Mouse (Mus musculus) MEL (cell line): Measurements from ENCODE around the gene Klrb1a. TPM values are rescaled to one million over a fixed set of nuclear protein-coding genes. Genes with fewer than 3 reads are reported as not detected.

Experiments
- DNase-seq: peaks from one replicate; pipeline ENCODE4 v3.0.0; 2011; ENCODE audit warnings: low read depth, low spot score
- H3K27ac ChIP-seq: 2 replicates; pipeline ENCODE4 v1.5.1; 2012; ENCODE audit warnings: low read depth, mild to moderate bottlenecking, control low read depth, low read length, moderate library complexity; ENCODE audit not compliant: control insufficient read depth
- H3K27me3 ChIP-seq, 2 experiments: fragments of 150-350 bp in 1 of 2; sonication (generic) in 1 of 2; 2 replicates each; pipeline ENCODE4 v1.6.1; 2012; ENCODE audit warnings: low read length in 2 of 2, mild to moderate bottlenecking in 2 of 2, improper control_type of control experiment in 1 of 2, moderate library complexity in 1 of 2; ENCODE audit not compliant: insufficient read depth in 2 of 2, control insufficient read depth in 1 of 2
- H3K36me3 ChIP-seq, 2 experiments: 2 replicates each; pipeline ENCODE4 v1.6.1; 2012 to 2014; ENCODE audit warnings: low read length in 2 of 2, improper control_type of control experiment in 1 of 2, inconsistent platforms in 1 of 2, mild to moderate bottlenecking in 1 of 2; ENCODE audit not compliant: insufficient read depth in 2 of 2, control insufficient read depth in 1 of 2
- H3K4me1 ChIP-seq, 2 experiments: fragments of 150-350 bp in 1 of 2; sonication (generic) in 1 of 2; 2 replicates each; pipeline ENCODE4 v1.6.1; 2012; ENCODE audit warnings: low read length in 2 of 2, improper control_type of control experiment in 1 of 2, mild to moderate bottlenecking in 1 of 2; ENCODE audit not compliant: insufficient read depth in 2 of 2, control insufficient read depth in 1 of 2
- H3K4me3 ChIP-seq, 2 experiments: fragments of 150-350 bp in 1 of 2; sonication (generic) in 1 of 2; 2 replicates each; pipeline ENCODE4 v1.5.1; 2012; ENCODE audit warnings: low read depth in 2 of 2, low read length in 2 of 2, mild to moderate bottlenecking in 2 of 2, moderate library complexity in 2 of 2, control low read depth in 1 of 2, improper control_type of control experiment in 1 of 2; ENCODE audit not compliant: control insufficient read depth in 1 of 2, insufficient read depth in 1 of 2
- H3K79me2 ChIP-seq: 2 replicates; pipeline ENCODE4 v1.6.1; 2012; ENCODE audit warnings: mild to moderate bottlenecking, low read length, moderate library complexity; ENCODE audit not compliant: control insufficient read depth, poor library complexity, insufficient read depth
- H3K9ac ChIP-seq: 2 replicates; pipeline ENCODE4 v1.6.1; 2012; ENCODE audit warnings: low read depth, mild to moderate bottlenecking, control low read depth, low read length, moderate library complexity; ENCODE audit not compliant: control insufficient read depth, poor library complexity, severe bottlenecking
- H3K9me3 ChIP-seq: fragments of 150-350 bp; sonication (generic); replicated peaks from 2 replicates; pipeline ENCODE4 v1.6.1; 2012; ENCODE audit warnings: mild to moderate bottlenecking, low read length, improper control_type of control experiment, moderate library complexity; ENCODE audit not compliant: insufficient read depth
- BHLHE40 ChIP-seq: IDR thresholded peaks from 2 replicates; pipeline ENCODE4 v1.6.1; 2012; ENCODE audit warnings: low read depth, mild to moderate bottlenecking, inconsistent platforms, low read length, improper control_type of control experiment, borderline replicate concordance
- CHD2 ChIP-seq: IDR thresholded peaks from 2 replicates; pipeline ENCODE4 v1.6.1; 2011; ENCODE audit warnings: low read length, improper control_type of control experiment
- E2F4 ChIP-seq: IDR thresholded peaks from 2 replicates; pipeline ENCODE4 v1.6.1; 2011; ENCODE audit warnings: low read depth, low read length, improper control_type of control experiment, borderline replicate concordance
- ELF1 ChIP-seq: IDR thresholded peaks from 2 replicates; pipeline ENCODE4 v1.6.1; 2014; ENCODE audit warnings: low read depth, mild to moderate bottlenecking, inconsistent platforms, low read length, improper control_type of control experiment, moderate library complexity
- EP300 ChIP-seq, 2 experiments: IDR thresholded peaks; 2 replicates each; pipeline ENCODE4 v1.6.1; 2011; ENCODE audit warnings: improper control_type of control experiment in 2 of 2, low read length in 2 of 2, low read depth in 1 of 2, mild to moderate bottlenecking in 1 of 2
- ETS1 ChIP-seq: IDR thresholded peaks from 2 replicates; pipeline ENCODE4 v1.6.1; 2012; ENCODE audit warnings: low read depth, mild to moderate bottlenecking, inconsistent platforms, low read length, improper control_type of control experiment, moderate library complexity
- GATA1 ChIP-seq: IDR thresholded peaks from 2 replicates; pipeline ENCODE4 v1.6.1; 2011; ENCODE audit warnings: low read depth, low read length, improper control_type of control experiment
- JUND ChIP-seq: IDR thresholded peaks from 2 replicates; pipeline ENCODE4 v1.6.1; 2011; ENCODE audit warnings: low read depth, mild to moderate bottlenecking, improper control_type of control experiment, low read length
- KAT2A ChIP-seq: conservative IDR thresholded peaks from 2 replicates; pipeline ENCODE4 v1.6.1; 2012; ENCODE audit warnings: low read depth, low read length, improper control_type of control experiment, inconsistent platforms
- MAFK ChIP-seq: IDR thresholded peaks from 2 replicates; pipeline ENCODE4 v1.6.1; 2011; ENCODE audit warnings: low read depth, mild to moderate bottlenecking, low read length, improper control_type of control experiment, borderline replicate concordance
- MAX ChIP-seq: IDR thresholded peaks from 2 replicates; pipeline ENCODE4 v1.6.1; 2011; ENCODE audit warnings: low read length, improper control_type of control experiment
- MEF2A ChIP-seq: IDR thresholded peaks from 2 replicates; pipeline ENCODE4 v1.6.1; 2014; ENCODE audit warnings: low read depth, mild to moderate bottlenecking, inconsistent platforms, low read length, improper control_type of control experiment; ENCODE audit not compliant: poor library complexity, insufficient replicate concordance, severe bottlenecking; ENCODE audit errors: extremely low read depth
- MXI1 ChIP-seq: IDR thresholded peaks from 2 replicates; pipeline ENCODE4 v1.6.1; 2011; ENCODE audit warnings: mild to moderate bottlenecking, low read depth, low read length, improper control_type of control experiment
- MYB ChIP-seq: IDR thresholded peaks from 2 replicates; pipeline ENCODE4 v1.6.1; 2011; ENCODE audit warnings: mild to moderate bottlenecking, low read depth, low read length, improper control_type of control experiment
- MYC ChIP-seq: IDR thresholded peaks from 2 replicates; pipeline ENCODE4 v1.6.1; 2011; ENCODE audit warnings: low read depth, mild to moderate bottlenecking, low read length, improper control_type of control experiment, moderate library complexity
- RAD21 ChIP-seq: IDR thresholded peaks from 2 replicates; pipeline ENCODE4 v1.6.1; 2011; ENCODE audit warnings: mild to moderate bottlenecking, low read depth, low read length, improper control_type of control experiment
- RCOR1 ChIP-seq: IDR thresholded peaks from 2 replicates; pipeline ENCODE4 v1.6.1; 2012; ENCODE audit warnings: low read depth, mild to moderate bottlenecking, inconsistent platforms, low read length, improper control_type of control experiment
- TBP ChIP-seq: IDR thresholded peaks from 2 replicates; pipeline ENCODE4 v1.8.0; 2011; ENCODE audit warnings: low read depth, low read length, improper control_type of control experiment
- TCF12 ChIP-seq: IDR thresholded peaks from 2 replicates; pipeline ENCODE4 v1.6.1; 2014; ENCODE audit warnings: low read depth, mild to moderate bottlenecking, inconsistent platforms, low read length, improper control_type of control experiment, moderate library complexity
- UBTF ChIP-seq: IDR thresholded peaks from 2 replicates; pipeline ENCODE4 v1.6.1; 2012; ENCODE audit warnings: low read depth, mild to moderate bottlenecking, inconsistent platforms, low read length, improper control_type of control experiment, moderate library complexity, borderline replicate concordance; ENCODE audit not compliant: insufficient read depth
- USF1 ChIP-seq: IDR thresholded peaks from 2 replicates; pipeline ENCODE4 v1.6.1; 2014; ENCODE audit warnings: low read depth, mild to moderate bottlenecking, inconsistent platforms, low read length, improper control_type of control experiment, moderate library complexity
- ZKSCAN1 ChIP-seq: IDR thresholded peaks from 2 replicates; pipeline ENCODE4 v1.6.1; 2012; ENCODE audit warnings: low read depth, mild to moderate bottlenecking, inconsistent platforms, low read length, improper control_type of control experiment, moderate library complexity
- polyA plus RNA-seq, 2 experiments: library from polyadenylated mRNA; stranded (reverse) in 1 of 2; unstranded in 1 of 2; fragments of >175 nt in 1 of 2; fragments of >200 nt in 1 of 2; gene quantifications; 2 replicates each; pipeline versions ENCODE4 v1.2.1 to v1.2.4; 2012; ENCODE audit warnings: low replicate concordance in 2 of 2, low read depth in 1 of 2; ENCODE audit not compliant: insufficient read length in 2 of 2, insufficient read depth in 1 of 2, missing spikeins in 1 of 2
- total RNA-seq: library from RNA; depleted of rRNA; stranded (reverse); fragments of 300-350 nt; gene quantifications from 2 replicates; pipeline ENCODE4 v1.2.3, GENCODE M21; 2012

Gene Klrb1a
- total and polyA plus RNA-seq, 3 experiments, result not detected

GRCm38 (mm10) chr6:128604512-128604911, 18.8 kb downstream of the Klrb1a start (continued):
- TF ChIP-seq EP300 (IDR thresholded peaks at IDR 0.05; ENCODE audit: low read depth in 1 of 2, low read length in 2 of 2) (no peak), MYC (no peak), UBTF (no peak), BHLHE40 (no peak), TCF12 (no peak), RAD21 (peak; percentile 67), MAX (no peak), ETS1 (no peak), ELF1 (no peak)

GRCm38 (mm10) chr6:128602463-128603201, 20.7 kb downstream of the Klrb1a start:
- DNase-seq, result no peak
- peaks cover 0 to 2% of the 10 kb centered on the region in 2 experiments; a peak in 1 of 4 replicates for H3K4me1 ChIP-seq
- TF ChIP-seq MYC, result no peak
- no peak for TF ChIP-seq ZKSCAN1
- no peak for TF ChIP-seq JUND
- TF ChIP-seq BHLHE40, result no peak
- TF ChIP-seq USF1, result no peak
- TF ChIP-seq E2F4, result no peak
- TF ChIP-seq EP300 (IDR thresholded peaks at IDR 0.05; ENCODE audit: low read depth in 1 of 2, low read length in 2 of 2), result no peak
- TF ChIP-seq KAT2A, result no peak
- no peak for TF ChIP-seq MEF2A
- TF ChIP-seq MYB, result no peak
- no peak for TF ChIP-seq MXI1
- no peak for TF ChIP-seq CHD2
- no peak for TF ChIP-seq RCOR1
- TF ChIP-seq GATA1, result no peak
- TF ChIP-seq MAFK, result no peak
- TF ChIP-seq TBP, result no peak
- TF ChIP-seq UBTF, result no peak

More at GRCm38 (mm10) chr6:128602463-128603201, 20.7 kb downstream of the Klrb1a start:
- Histone ChIP-seq H3K36me3 (no peaks in the 10 kb centered on the region), H3K27me3 (no peaks in the 10 kb centered on the region), H3K4me3 (no peak overlapping the region), H3K9me3 (no peaks in the 10 kb centered on the region), H3K27ac (no peak overlapping the region), H3K9ac (no peak overlapping the region), H3K79me2 (no peaks in the 10 kb centered on the region)
